Mouse (Mus musculus): ENCODE results near the gene Lhfp. TPM values are rescaled to one million over a fixed set of nuclear protein-coding genes. Genes with fewer than 3 reads are reported as not detected.
A peak's percentile ranks its signal among the peaks of the same experiment; 100 is the strongest.

Lhfp gene
- polyA plus RNA-seq, 1 experiment, result 114 TPM

- no peak overlapping the region for H3K4me3 ChIP-seq (replicated peaks; ENCODE audit: insufficient read depth, low read depth, low read length)
- H3K4me1 ChIP-seq (ENCODE audit: control insufficient read depth, insufficient read depth, low read length), result peaks cover 44% of the 10 kb centered on the region
- H3K27me3 ChIP-seq (ENCODE audit: control insufficient read depth, insufficient read depth, low read length), result no peaks in the 10 kb centered on the region
- DNase-seq, result peak; percentile 83 to 92
- WGBS, result 6% methylated on average over 6 of the region's 6 CpGs
- peak overlapping the region; percentile 30 for H3K27ac ChIP-seq (ENCODE audit: insufficient read depth, low read length)
- TF ChIP-seq CTCF (IDR thresholded peaks at IDR 0.05; ENCODE audit: borderline replicate concordance, insufficient read depth, low read depth, low read length) (no peak), POLR2A (IDR thresholded peaks at IDR 0.05; ENCODE audit: borderline replicate concordance, insufficient read depth, low read length) (no peak)
Observed at GRCm38 (mm10) chr3:53202184-53202583, 160.9 kb downstream of the Lhfp start.

GRCm38 (mm10) chr3:53202698-53203097 lies 161.4 kb downstream of the Lhfp start:
- H3K27ac ChIP-seq (ENCODE audit: insufficient read depth, low read length), result peak overlapping the region; percentile 30
- 84% methylated on average over 3 of the region's 3 CpGs for WGBS

GRCm38 (mm10) chr3:53203656-53204055 lies 162.3 kb downstream of the Lhfp start:
- 16% methylated on average over 5 of the region's 5 CpGs for WGBS
- H3K27ac ChIP-seq (ENCODE audit: insufficient read depth, low read length), result peak overlapping the region; percentile 12; the same call in 1 of the 2 replicates
- DNase-seq, result peak; percentile 60 to 81
- H3K4me3 ChIP-seq (replicated peaks; ENCODE audit: insufficient read depth, low read depth, low read length), result no peak overlapping the region
- TF ChIP-seq POLR2A (IDR thresholded peaks at IDR 0.05; ENCODE audit: borderline replicate concordance, insufficient read depth, low read length), result no peak
- H3K27me3 ChIP-seq (ENCODE audit: control insufficient read depth, insufficient read depth, low read length), result no peaks in the 10 kb centered on the region
- H3K4me1 ChIP-seq (ENCODE audit: control insufficient read depth, insufficient read depth, low read length), result peaks cover 43% of the 10 kb centered on the region

More at GRCm38 (mm10) chr3:53202698-53203097, 161.4 kb downstream of the Lhfp start:
- H3K4me3 ChIP-seq (replicated peaks; ENCODE audit: insufficient read depth, low read depth, low read length), result no peak overlapping the region
- H3K4me1 ChIP-seq (ENCODE audit: control insufficient read depth, insufficient read depth, low read length), result peaks cover 42% of the 10 kb centered on the region
- no peak for DNase-seq
- H3K27me3 ChIP-seq (ENCODE audit: control insufficient read depth, insufficient read depth, low read length), result no peaks in the 10 kb centered on the region
- TF ChIP-seq POLR2A (IDR thresholded peaks at IDR 0.05; ENCODE audit: borderline replicate concordance, insufficient read depth, low read length) (no peak), CTCF (IDR thresholded peaks at IDR 0.05; ENCODE audit: borderline replicate concordance, insufficient read depth, low read depth, low read length) (no peak)

GRCm38 (mm10) chr3:53204348-53204984 lies 163.1 kb downstream of the Lhfp start:
- H3K27me3 ChIP-seq (ENCODE audit: control insufficient read depth, insufficient read depth, low read length), result no peaks in the 10 kb centered on the region
- WGBS, result 15% methylated on average over 7 of the region's 7 CpGs
- H3K4me1 ChIP-seq (ENCODE audit: control insufficient read depth, insufficient read depth, low read length), result peaks cover 43% of the 10 kb centered on the region
- DNase-seq, result peak; percentile 59 to 68
- TF ChIP-seq POLR2A (IDR thresholded peaks at IDR 0.05; ENCODE audit: borderline replicate concordance, insufficient read depth, low read length) (no peak), CTCF (IDR thresholded peaks at IDR 0.05; ENCODE audit: borderline replicate concordance, insufficient read depth, low read depth, low read length) (no peak)
- peak overlapping the region; percentile 85 for H3K27ac ChIP-seq (ENCODE audit: insufficient read depth, low read length)
- no peak overlapping the region for H3K4me3 ChIP-seq (replicated peaks; ENCODE audit: insufficient read depth, low read depth, low read length)

- peaks cover 42% of the 10 kb centered on the region for H3K4me1 ChIP-seq (ENCODE audit: control insufficient read depth, insufficient read depth, low read length)
Observed at GRCm38 (mm10) chr3:53204985-53205365, 163.6 kb downstream of the Lhfp start.

GRCm38 (mm10) chr3:53205706-53206105 lies 164.4 kb downstream of the Lhfp start:
- WGBS, result 47% methylated on average over 3 of the region's 3 CpGs
- Histone ChIP-seq H3K27ac (ENCODE audit: insufficient read depth, low read length) (peak overlapping the region; percentile 75; the same call in 1 of the 2 replicates), H3K4me1 (ENCODE audit: control insufficient read depth, insufficient read depth, low read length) (peaks cover 39% of the 10 kb centered on the region)

More at GRCm38 (mm10) chr3:53204985-53205365, 163.6 kb downstream of the Lhfp start:
- no peaks in the 10 kb centered on the region for H3K27me3 ChIP-seq (ENCODE audit: control insufficient read depth, insufficient read depth, low read length)
- H3K27ac ChIP-seq (ENCODE audit: insufficient read depth, low read length), result peak overlapping the region; percentile 46; the same call in 1 of the 2 replicates
- TF ChIP-seq CTCF (IDR thresholded peaks at IDR 0.05; ENCODE audit: borderline replicate concordance, insufficient read depth, low read depth, low read length) (no peak), POLR2A (IDR thresholded peaks at IDR 0.05; ENCODE audit: borderline replicate concordance, insufficient read depth, low read length) (no peak)
- H3K4me3 ChIP-seq (replicated peaks; ENCODE audit: insufficient read depth, low read depth, low read length), result no peak overlapping the region
- no peak for DNase-seq
- 54% methylated on average over 1 of the region's 1 CpGs for WGBS

GRCm38 (mm10) chr3:53206509-53207224 lies 165.3 kb downstream of the Lhfp start:
- no peak for DNase-seq
- H3K27ac ChIP-seq (ENCODE audit: insufficient read depth, low read length), result peak overlapping the region; percentile 58; the same call in 1 of the 2 replicates
- WGBS, result 61% methylated on average over 11 of the region's 11 CpGs
- H3K4me1 ChIP-seq (ENCODE audit: control insufficient read depth, insufficient read depth, low read length), result peaks cover 39% of the 10 kb centered on the region
- TF ChIP-seq POLR2A (IDR thresholded peaks at IDR 0.05; ENCODE audit: borderline replicate concordance, insufficient read depth, low read length) (no peak), CTCF (IDR thresholded peaks at IDR 0.05; ENCODE audit: borderline replicate concordance, insufficient read depth, low read depth, low read length) (no peak)
- H3K4me3 ChIP-seq (replicated peaks; ENCODE audit: insufficient read depth, low read depth, low read length), result no peak overlapping the region
- no peaks in the 10 kb centered on the region for H3K27me3 ChIP-seq (ENCODE audit: control insufficient read depth, insufficient read depth, low read length)

More at GRCm38 (mm10) chr3:53205706-53206105, 164.4 kb downstream of the Lhfp start:
- no peak overlapping the region for H3K4me3 ChIP-seq (replicated peaks; ENCODE audit: insufficient read depth, low read depth, low read length)
- no peak for TF ChIP-seq CTCF (IDR thresholded peaks at IDR 0.05; ENCODE audit: borderline replicate concordance, insufficient read depth, low read depth, low read length)
- no peak for TF ChIP-seq POLR2A (IDR thresholded peaks at IDR 0.05; ENCODE audit: borderline replicate concordance, insufficient read depth, low read length)
- no peaks in the 10 kb centered on the region for H3K27me3 ChIP-seq (ENCODE audit: control insufficient read depth, insufficient read depth, low read length)
- peak; percentile 32 to 70 for DNase-seq

GRCm38 (mm10) chr3:53207225-53207528 lies 165.8 kb downstream of the Lhfp start:
- Histone ChIP-seq H3K27ac (ENCODE audit: insufficient read depth, low read length) (peak overlapping the region; percentile 58; the same call in 1 of the 2 replicates), H3K4me3 (replicated peaks; ENCODE audit: insufficient read depth, low read depth, low read length) (no peak overlapping the region), H3K27me3 (ENCODE audit: control insufficient read depth, insufficient read depth, low read length) (no peaks in the 10 kb centered on the region), H3K4me1 (ENCODE audit: control insufficient read depth, insufficient read depth, low read length) (peaks cover 34% of the 10 kb centered on the region)
- 50% methylated on average over 4 of the region's 4 CpGs for WGBS
- no peak for DNase-seq
- no peak for TF ChIP-seq POLR2A (IDR thresholded peaks at IDR 0.05; ENCODE audit: borderline replicate concordance, insufficient read depth, low read length)
- no peak for TF ChIP-seq CTCF (IDR thresholded peaks at IDR 0.05; ENCODE audit: borderline replicate concordance, insufficient read depth, low read depth, low read length)
